Mouse (Mus musculus): Measurements from ENCODE around the gene Olfr690.

GRCm38 (mm10) chr7:105342752-105343151 is 8.8 kb upstream of the Olfr690 start:
- TF ChIP-seq POLR2A (IDR thresholded peaks at IDR 0.05; ENCODE audit: extremely low read depth, insufficient read depth, low read length) (no peak), CTCF (IDR thresholded peaks at IDR 0.05; ENCODE audit: low read depth, low read length) (no peak)

Measured in liver, adult 2 months (tissue).